Mouse (Mus musculus) left cerebral cortex, adult 11 months (tissue): ENCODE results near the gene Tfcp2.

Experiments used
- DNase-seq: peaks from one replicate; pipeline ENCODE4 v3.0.0; 2022; ENCODE audit warnings: low spot score

Tfcp2 gene

GRCm38 (mm10) chr15:100551326-100552307 is at the start of gene Tfcp2:
TSS of gene Tfcp2 (minus strand) at chr15:100552008.
- peak; percentile 98 for DNase-seq

- no peak for DNase-seq
These were observed 49.0 kb upstream of the Tfcp2 start for GRCm38 (mm10) chr15:100600696-100601272.

DNA sequence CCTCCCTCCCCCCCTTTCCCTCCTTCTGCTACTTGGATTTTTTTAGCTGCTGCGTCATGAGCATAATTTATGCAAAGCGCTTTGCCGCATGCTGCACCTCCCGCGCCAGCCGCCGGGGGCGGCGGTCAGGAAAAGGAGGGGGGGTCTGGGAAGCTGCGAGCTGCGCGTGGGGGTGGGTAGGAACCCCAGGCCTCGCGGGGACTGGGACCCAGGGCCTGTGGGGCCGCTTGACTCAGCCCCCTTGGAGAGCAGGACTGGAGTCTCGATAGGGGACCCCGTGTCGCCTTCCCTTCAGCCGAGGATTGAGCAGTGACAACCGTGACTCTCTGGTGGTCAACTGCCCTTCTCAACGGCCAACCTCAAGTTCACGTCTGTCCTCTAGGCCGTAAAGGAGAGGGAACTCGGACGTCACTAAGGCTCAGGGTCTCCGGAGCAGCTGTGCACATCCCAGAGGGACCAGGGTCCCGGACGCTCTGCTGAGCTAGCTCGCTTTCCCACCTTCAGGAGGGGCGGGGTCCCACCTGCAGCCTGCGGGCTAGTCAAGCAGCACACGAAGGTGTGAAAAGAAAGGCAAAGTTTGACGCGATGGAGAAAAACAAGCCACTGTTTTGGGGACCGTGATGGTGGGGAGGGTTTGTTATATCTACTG is 48.4 kb upstream of the Tfcp2 start:
- DNase-seq = peak; percentile 43

GRCm38 (mm10) chr15:100599276-100600046 is 47.7 kb upstream of the Tfcp2 start, which contains the start of gene Pou6f1:
TSS of gene Pou6f1 (minus strand) at chr15:100599984.
- DNase-seq = peak; percentile 18

DNA sequence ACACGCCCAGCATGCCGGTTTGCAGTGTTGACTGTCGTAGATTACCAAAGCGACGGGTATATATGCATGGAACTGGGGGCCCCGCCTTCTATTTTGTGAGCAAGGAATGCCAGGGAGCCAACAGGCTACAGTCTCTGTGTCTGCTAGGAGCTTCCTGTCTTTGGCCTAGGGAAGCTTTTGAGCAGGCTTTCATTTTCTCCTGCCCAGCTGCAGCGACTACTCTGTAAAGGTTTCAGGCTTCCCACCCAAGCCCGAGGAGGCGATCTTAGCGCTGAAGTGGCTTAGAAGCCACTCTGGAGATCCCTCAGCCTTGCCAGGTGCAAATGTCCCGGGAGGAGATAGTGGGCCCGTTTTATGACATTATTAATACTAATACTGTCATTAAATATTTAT is 47.1 kb upstream of the Tfcp2 start:
- DNase-seq = no peak

DNA sequence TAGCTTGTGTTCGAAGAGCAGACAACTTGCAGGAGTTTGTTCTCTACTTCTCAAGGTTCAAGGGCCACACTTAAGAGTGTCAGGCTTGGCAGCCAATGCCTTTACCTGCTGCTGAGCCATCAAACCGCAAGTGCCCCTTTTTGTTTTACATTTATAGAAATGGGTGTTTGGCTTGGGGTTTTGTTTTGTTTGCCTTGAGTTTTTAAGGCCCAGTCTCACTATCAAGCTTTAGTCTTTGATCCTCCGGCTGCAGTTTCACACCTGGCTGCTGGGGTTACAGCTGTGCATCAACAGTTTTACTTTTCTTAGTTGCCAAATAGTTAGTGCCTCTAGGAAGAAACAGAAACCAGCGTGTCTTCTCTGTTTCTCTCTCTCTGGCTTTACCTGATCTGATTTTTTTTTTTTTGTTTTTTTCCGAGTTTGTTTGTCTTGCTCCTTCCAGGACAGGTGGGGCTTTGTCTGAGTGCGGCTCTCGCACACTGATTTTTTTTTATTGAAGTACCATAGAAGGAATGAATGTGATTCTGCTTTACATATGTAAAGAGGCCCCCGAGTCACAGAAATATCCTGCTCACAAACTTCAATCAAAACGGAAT is 46.6 kb upstream of the Tfcp2 start:
- no peak for DNase-seq

DNA sequence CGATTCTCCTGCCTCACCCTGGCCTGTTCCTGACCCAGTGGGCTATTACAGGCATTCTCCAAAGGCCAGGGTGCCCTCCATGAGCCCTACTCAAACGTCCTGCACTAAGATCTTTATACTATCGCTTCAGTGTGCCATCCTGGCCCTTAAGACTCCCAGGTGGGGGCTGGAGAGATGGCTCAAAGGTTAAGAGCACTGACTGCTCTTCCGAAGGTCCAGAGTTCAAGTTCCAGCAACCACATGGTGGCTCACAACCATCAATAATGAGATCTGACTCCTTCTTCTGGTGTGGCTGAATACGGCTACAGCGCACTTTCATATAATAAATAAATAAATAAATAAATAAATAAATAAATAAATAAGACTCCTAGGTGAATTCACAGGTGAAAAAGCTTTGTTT is 41.0 kb upstream of the Tfcp2 start:
- no peak for DNase-seq

DNA sequence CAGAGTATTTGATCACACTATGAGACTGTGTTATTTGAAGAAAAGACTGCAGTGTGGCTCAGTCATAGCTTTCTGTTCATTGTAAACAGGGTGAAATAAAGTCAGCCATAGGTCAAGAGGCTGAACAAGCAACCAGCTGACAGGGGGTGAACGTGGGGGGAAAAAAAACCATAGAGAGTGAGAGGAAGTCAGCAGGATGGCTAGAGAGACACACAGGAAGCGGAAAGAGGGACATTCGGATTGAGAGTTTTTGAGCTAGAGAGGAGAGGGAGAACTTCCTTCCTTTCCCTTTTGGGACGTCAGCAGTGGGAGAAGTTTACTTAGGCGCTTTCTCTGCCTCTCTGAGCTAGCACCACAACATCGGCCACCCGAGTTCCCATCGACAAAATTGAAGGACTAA is 38.6 kb upstream of the Tfcp2 start:
- DNase-seq = no peak

DNA sequence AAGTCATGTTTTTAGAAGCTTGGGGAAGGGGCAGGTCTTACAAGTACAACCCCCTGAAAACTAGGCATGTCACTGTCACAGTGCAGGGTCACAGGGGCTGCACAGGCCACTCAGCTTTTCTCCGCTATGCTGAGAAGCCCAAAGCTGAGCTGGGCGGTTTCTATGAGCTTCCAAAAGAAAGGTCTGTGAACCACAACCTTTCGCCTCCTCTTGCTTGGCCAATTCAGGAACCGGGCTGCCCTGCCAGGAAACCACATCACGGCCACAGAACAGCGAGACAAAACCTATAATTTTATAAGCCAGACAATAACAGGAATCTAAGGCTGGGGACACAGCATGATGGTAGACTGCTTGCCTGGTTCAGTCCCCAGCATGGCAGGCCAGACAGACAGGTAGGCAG is 36.5 kb upstream of the Tfcp2 start:
- no peak for DNase-seq

GRCm38 (mm10) chr15:100587166-100587565 is 35.4 kb upstream of the Tfcp2 start:
- DNase-seq = no peak

- DNase-seq = no peak
These were observed 34.1 kb upstream of the Tfcp2 start for GRCm38 (mm10) chr15:100585931-100586330.

- no peak for DNase-seq
These were observed 28.3 kb upstream of the Tfcp2 start for GRCm38 (mm10) chr15:100580108-100580507.

GRCm38 (mm10) chr15:100577972-100578371 is 26.2 kb upstream of the Tfcp2 start:
- DNase-seq = no peak

DNA sequence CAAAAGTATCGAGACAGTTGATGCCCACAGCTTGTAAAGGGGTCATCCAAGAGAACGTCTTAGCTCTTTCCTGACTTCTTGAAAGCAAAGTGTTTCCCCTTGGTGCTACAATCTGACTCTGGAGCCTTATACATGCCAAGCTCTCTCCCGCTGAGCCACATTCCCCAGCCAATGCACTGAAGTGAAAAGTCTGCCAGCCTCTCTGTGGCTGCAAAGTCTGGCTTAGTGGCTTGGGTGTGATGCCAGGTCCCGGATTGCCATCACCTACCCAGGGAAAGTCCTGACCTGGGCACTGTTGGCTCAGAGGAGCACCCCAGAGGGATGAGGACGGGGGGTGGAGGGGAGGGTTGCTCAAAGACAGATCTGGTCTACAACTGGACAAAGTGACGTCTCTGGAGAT is 25.0 kb upstream of the Tfcp2 start:
- no peak for DNase-seq

GRCm38 (mm10) chr15:100576392-100576791 is 24.6 kb upstream of the Tfcp2 start:
- DNase-seq = no peak

GRCm38 (mm10) chr15:100575366-100575765 is 23.6 kb upstream of the Tfcp2 start:
- no peak for DNase-seq

DNA sequence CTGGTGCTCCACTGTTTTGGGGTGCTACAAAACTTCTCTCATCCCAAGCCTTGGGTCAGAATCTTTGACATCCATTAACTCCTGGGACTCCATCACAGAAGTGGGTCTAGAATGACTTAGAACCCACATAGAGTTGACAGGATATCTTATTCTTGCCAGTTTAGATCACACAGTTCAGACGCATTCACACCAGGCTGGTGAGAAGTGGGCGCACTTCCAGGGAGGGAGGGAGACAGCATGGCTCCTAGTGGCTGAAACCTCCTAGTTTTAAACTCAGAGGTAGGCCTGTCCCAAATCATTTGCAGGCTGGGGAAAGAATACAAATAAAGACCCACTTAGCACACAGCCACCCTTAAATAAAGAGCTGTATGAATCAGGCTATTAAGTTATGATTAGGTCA is 22.6 kb upstream of the Tfcp2 start:
- DNase-seq = no peak

DNA sequence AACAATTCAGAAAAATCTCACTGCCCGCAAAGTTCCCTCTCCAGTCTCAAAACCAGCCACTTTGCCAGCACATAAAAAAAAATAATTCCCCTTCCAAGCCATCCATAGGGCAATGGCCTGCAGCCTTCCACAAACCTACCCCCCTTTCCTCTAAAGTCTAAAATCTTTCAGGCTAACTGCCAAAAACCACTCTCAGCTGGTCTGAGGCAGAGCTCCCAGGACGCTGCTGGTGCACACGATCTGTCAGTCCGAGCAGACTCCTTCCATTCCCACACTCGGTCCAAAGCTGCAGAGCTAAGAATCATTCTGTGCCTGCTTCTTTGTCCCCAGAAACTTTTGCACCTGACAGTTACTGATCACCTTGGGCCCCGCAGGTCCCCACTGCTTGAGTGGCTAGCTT is 22.1 kb upstream of the Tfcp2 start:
- no peak for DNase-seq

- DNase-seq = no peak
These were observed 17.4 kb upstream of the Tfcp2 start for GRCm38 (mm10) chr15:100569239-100569638.

DNA sequence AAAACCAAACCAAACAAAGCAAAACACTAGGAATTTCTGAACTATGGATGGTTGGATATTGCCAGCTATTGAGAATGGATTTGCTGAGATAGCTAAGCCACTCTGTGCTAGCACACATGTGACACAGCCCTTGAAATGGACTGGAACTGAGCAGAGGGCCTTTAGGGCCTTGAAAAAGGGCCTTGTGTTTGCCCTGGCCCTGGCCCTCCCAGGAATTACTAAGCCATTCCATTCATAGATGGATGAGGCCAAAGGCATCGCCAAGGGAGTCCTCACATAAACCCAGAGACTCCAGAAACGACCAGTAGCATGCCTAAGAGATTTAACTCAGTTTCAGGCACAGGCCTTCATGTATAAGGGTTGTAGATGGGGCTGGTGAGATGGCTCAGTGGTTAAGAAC is 14.7 kb upstream of the Tfcp2 start:
- DNase-seq = no peak

GRCm38 (mm10) chr15:100557705-100558433 is 6.1 kb upstream of the Tfcp2 start:
- DNase-seq = no peak
